Mouse (Mus musculus) CH12F3 (cell line): ENCODE data around the gene Fam3b.

Experiments used
- in situ Hi-C: fragments of 300-500 bp; cut with MboI; formaldehyde crosslinking; loops from 2 replicates; pipeline ENCODE4 v1.14.3; 2020; ENCODE audit warnings: low sequenced_read_pairs

The Fam3b gene

DNA sequence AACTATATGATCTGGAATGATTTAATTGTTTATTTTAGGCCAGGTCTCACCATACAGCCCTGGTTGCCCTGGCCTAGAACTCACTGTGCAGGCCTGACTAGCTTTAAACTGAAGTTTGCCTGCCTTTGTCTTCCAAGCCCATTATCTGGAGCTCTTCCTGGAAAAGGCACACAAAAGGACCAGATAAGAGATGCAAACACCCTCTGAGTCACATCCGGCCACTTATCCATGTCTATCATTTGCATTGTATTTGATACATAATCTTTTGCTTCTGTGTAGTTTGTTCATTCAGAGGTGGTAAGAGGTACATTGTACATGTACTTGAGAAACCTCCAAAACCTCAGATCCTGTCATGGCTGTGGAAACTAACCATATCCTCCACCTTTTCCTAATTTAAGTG is 91.0 kb downstream of the Fam3b start:
- in situ Hi-C loops, result no loop called here

DNA sequence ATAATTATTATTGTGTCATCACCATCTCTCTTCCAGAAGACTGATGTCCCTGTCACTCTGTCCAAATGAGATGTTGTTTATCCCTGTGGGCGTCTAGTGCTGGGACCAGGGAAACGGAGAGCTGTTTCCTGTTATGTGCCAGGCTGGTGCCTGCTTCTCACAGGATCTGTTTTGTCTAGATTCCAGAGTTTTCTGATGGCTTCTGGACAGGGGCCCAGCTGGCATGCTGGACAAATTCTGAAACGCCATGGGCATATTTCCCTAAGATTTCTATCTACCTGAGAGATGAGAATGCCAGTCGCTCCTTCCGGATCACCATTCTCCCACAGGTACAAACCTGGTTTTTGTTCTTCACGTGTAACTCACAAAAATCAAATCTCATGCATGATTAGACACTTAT is 92.9 kb downstream of the Fam3b start:
- in situ Hi-C loops, result no loop called here
